Mouse (Mus musculus) spleen, adult 2 months (tissue): ENCODE measurements around the gene Dkk3.

Experiments used
- CTCF ChIP-seq: fragments of 200-500 bp; IDR thresholded peaks from 2 replicates; pipeline ENCODE4 v1.5.1; 2011; ENCODE audit warnings: mild to moderate bottlenecking, inconsistent platforms; ENCODE audit not compliant: insufficient read depth, insufficient read length, insufficient replicate concordance; ENCODE audit errors: extremely low read depth
- POLR2A ChIP-seq: fragments of 200-500 bp; IDR thresholded peaks from 2 replicates; pipeline ENCODE4 v1.6.1; 2011; ENCODE audit warnings: low read depth, low read length, inconsistent platforms

DNA sequence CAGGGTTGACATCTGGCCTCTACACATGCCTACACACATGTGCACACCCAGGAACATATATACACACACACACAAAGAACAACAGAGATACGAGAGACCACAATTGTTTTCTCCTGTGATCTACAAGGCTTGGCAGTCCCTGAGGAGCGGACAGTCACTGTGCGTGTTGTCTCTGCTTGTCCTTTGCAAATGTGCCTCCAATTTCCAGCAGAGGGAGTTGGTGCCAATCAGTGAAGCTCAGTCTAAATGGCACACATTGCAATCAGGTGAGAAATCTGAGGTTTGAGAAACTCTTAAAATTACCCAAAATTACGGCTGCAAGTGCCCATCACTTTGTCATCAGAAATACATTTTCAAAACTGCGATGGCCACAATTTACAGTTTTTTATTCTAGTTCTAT lies 25.6 kb downstream of the Dkk3 start:
- TF ChIP-seq POLR2A (no peak), CTCF (no peak)
